Mouse (Mus musculus) limb, embryonic 11.5 days (tissue): ENCODE measurements around the gene CN725425. TPM values are rescaled to one million over a fixed set of nuclear protein-coding genes. Genes with fewer than 3 reads are reported as not detected.

Experiments
- ATAC-seq: fragments of 200-750 bp; cut with Nextera tagmentation; 2 replicates; pipeline ENCODE4 v1.8.0; 2017; ENCODE audit warnings: low read depth; ENCODE audit not compliant: insufficient number of reproducible peaks, low FRiP score, low TSS enrichment
- DNase-seq: peaks from one replicate; pipeline ENCODE4 v3.0.0-alpha.2; 2015; ENCODE audit warnings: low spot score
- H3K27ac ChIP-seq: fragments of 300-500 bp; sonication (generic); replicated peaks from 2 replicates; pipeline ENCODE4 v1.5.1; 2014; ENCODE audit warnings: low read depth, mild to moderate bottlenecking, low read length
- H3K27me3 ChIP-seq: fragments of 300-500 bp; sonication (generic); 2 replicates; pipeline ENCODE4 v1.6.1; 2014; ENCODE audit warnings: mild to moderate bottlenecking, low read length, mixed read lengths; ENCODE audit not compliant: control insufficient read depth, insufficient read depth
- H3K36me3 ChIP-seq: fragments of 300-500 bp; sonication (generic); 2 replicates; pipeline ENCODE4 v1.6.1; 2014; ENCODE audit warnings: mild to moderate bottlenecking, low read length, moderate library complexity, mixed read lengths; ENCODE audit not compliant: control insufficient read depth, insufficient read depth
- H3K4me1 ChIP-seq: fragments of 300-500 bp; sonication (generic); 2 replicates; pipeline ENCODE4 v1.6.1; 2014; ENCODE audit warnings: low read length, mixed read lengths; ENCODE audit not compliant: control insufficient read depth, insufficient read depth
- H3K4me2 ChIP-seq: fragments of 300-500 bp; sonication (generic); 2 replicates; pipeline ENCODE4 v1.6.1; 2014; ENCODE audit warnings: low read depth, mild to moderate bottlenecking, moderate library complexity; ENCODE audit not compliant: severe bottlenecking
- H3K4me3 ChIP-seq: fragments of 300-500 bp; sonication (generic); 2 replicates; pipeline ENCODE4 v1.5.1; 2014; ENCODE audit warnings: low read depth, low read length
- H3K9ac ChIP-seq: fragments of 300-500 bp; sonication (generic); 2 replicates; pipeline ENCODE4 v1.6.1; 2014; ENCODE audit warnings: mild to moderate bottlenecking, low read length
- H3K9me3 ChIP-seq: fragments of 300-500 bp; sonication (generic); 2 replicates; pipeline ENCODE4 v1.6.1; 2016; ENCODE audit warnings: low read length; ENCODE audit not compliant: control insufficient read depth
- WGBS: fragments of 180-500 bp; shearing (Covaris S2); extraction: QIAGEN DNeasy Blood & Tissue Kit; methylation state at CpG from one replicate; pipeline ENCODE4 v1.1.7; 2014; 5-methylcytosine and 5-hydroxymethylcytosine counted together
- polyA plus RNA-seq: library from polyadenylated mRNA; unstranded; fragments of >200 nt; fragmentation: Nextera tagmentation; extraction: Ambion mirVana; gene quantifications from 2 replicates; pipeline ENCODE4 v1.2.1, GENCODE M21; 2014

CN725425 gene
- polyA plus RNA-seq, result not detected in 2 replicates

DNA sequence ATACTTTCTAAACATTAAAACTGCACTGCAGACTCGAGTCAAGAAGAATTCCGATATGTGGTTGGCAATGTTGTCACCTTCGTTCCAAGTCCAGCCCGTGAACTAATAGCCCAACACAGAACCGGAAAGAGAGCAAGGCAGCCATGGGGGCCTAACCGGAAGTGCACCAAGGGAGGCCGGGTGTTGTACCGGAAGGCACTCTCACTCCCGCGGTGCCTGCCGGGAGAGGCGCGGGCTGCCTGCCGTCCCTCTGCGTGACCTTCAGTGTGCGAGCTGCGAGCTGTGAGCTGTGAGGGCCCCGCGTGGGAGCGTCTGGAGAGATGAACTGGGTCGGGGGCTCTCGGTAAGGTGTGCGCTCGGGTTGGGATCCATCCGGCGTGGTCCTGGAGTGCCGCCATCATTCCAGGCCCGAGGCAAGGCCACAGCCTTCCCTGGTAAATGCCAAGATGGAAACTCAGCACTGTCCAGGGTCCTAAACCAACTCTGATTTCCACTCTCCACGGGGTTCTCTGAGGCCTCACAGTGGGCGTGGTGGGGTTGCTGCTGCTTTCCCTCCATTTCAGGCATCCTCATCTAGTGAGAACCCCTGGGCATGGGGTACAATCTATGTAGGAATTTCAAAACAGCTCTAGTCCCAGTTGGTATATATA is at the start of gene CN725425:
TSS of gene CN725425 (plus strand) at position 239 of the 650 bp plus-strand sequence.
- DNase-seq (no peak), ATAC-seq (no peak)
- no peak within 1 kb of the TSS for H3K4me3 ChIP-seq
- H3K9me3 ChIP-seq, result no peaks in the 10 kb centered on the region
- no peaks in the 10 kb centered on the region for H3K36me3 ChIP-seq
- H3K27me3 ChIP-seq, result no peaks in the 10 kb centered on the region
- no peak within 1 kb of the TSS for H3K4me2 ChIP-seq
- no peak within 1 kb of the TSS for H3K27ac ChIP-seq
- H3K4me1 ChIP-seq, result no peaks in the 10 kb centered on the region
- WGBS, result 90% methylated on average over 30 of the region's 30 CpGs
- H3K9ac ChIP-seq, result no peak within 1 kb of the TSS

- ATAC-seq (no peak), DNase-seq (no peak)
- 80% methylated on average over 1 of the region's 1 CpGs for WGBS
- no peak overlapping the region for H3K4me3 ChIP-seq
- H3K36me3 ChIP-seq, result no peaks in the 10 kb centered on the region
- no peaks in the 10 kb centered on the region for H3K27me3 ChIP-seq
- no peak overlapping the region for H3K27ac ChIP-seq
- no peaks in the 10 kb centered on the region for H3K4me1 ChIP-seq
- no peak overlapping the region for H3K4me2 ChIP-seq
- no peaks in the 10 kb centered on the region for H3K9me3 ChIP-seq
- no peak overlapping the region for H3K9ac ChIP-seq
Observed at GRCm38 (mm10) chr15:91152592-91152991, 46.7 kb upstream of the CN725425 start.

DNA sequence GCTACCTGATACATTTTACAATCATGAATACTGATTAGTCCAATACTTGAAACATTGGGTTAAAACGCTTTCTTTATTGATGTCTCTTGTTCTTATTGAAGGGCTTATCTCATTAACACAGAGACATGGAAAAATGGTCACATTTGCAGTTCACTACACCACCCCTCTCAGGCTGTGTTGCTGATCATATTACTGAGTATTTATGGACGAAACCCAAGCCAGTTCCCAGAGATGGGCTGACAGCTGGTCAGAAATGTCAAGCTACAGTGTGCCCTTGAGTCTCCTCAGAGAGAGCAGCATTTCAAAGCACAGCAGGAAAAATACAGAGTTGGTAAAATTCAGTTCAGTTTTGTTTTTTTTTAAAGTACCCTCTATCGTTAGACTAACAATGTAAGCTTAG is 46.0 kb upstream of the CN725425 start:
- no peak for ATAC-seq
- Histone ChIP-seq H3K27me3 (no peaks in the 10 kb centered on the region), H3K4me2 (no peak overlapping the region), H3K36me3 (no peaks in the 10 kb centered on the region), H3K4me3 (no peak overlapping the region), H3K9ac (no peak overlapping the region), H3K27ac (no peak overlapping the region), H3K4me1 (no peaks in the 10 kb centered on the region), H3K9me3 (no peaks in the 10 kb centered on the region)
- WGBS, result 76% methylated on average over 3 of the region's 3 CpGs
- no peak for DNase-seq

GRCm38 (mm10) chr15:91161153-91161552 is 38.1 kb upstream of the CN725425 start:
- Histone ChIP-seq H3K27ac (no peak overlapping the region), H3K27me3 (no peaks in the 10 kb centered on the region), H3K4me3 (no peak overlapping the region), H3K36me3 (no peaks in the 10 kb centered on the region), H3K4me1 (no peaks in the 10 kb centered on the region), H3K9me3 (no peaks in the 10 kb centered on the region), H3K4me2 (no peak overlapping the region), H3K9ac (no peak overlapping the region)
- DNase-seq (no peak), ATAC-seq (no peak)
- WGBS, result 91% methylated on average over 5 of the region's 5 CpGs

- DNase-seq, result no peak
- no peaks in the 10 kb centered on the region for H3K27me3 ChIP-seq
- no peak overlapping the region for H3K27ac ChIP-seq
- ATAC-seq, result no peak
- H3K4me1 ChIP-seq, result no peaks in the 10 kb centered on the region
- no peak overlapping the region for H3K9ac ChIP-seq
- H3K36me3 ChIP-seq, result no peaks in the 10 kb centered on the region
- WGBS, result 88% methylated on average over 2 of the region's 2 CpGs
- no peaks in the 10 kb centered on the region for H3K9me3 ChIP-seq
- no peak overlapping the region for H3K4me3 ChIP-seq
- no peak overlapping the region for H3K4me2 ChIP-seq
Observed at GRCm38 (mm10) chr15:91163454-91163853, 35.8 kb upstream of the CN725425 start.

- ATAC-seq (no peak), DNase-seq (no peak)
- Histone ChIP-seq H3K9me3 (no peaks in the 10 kb centered on the region), H3K4me3 (no peak overlapping the region), H3K4me2 (no peak overlapping the region), H3K36me3 (no peaks in the 10 kb centered on the region), H3K27me3 (no peaks in the 10 kb centered on the region), H3K4me1 (no peaks in the 10 kb centered on the region), H3K27ac (no peak overlapping the region), H3K9ac (no peak overlapping the region)
- WGBS, result 2% methylated on average over 5 of the region's 5 CpGs
Observed at GRCm38 (mm10) chr15:91165021-91165420, 34.3 kb upstream of the CN725425 start.

DNA sequence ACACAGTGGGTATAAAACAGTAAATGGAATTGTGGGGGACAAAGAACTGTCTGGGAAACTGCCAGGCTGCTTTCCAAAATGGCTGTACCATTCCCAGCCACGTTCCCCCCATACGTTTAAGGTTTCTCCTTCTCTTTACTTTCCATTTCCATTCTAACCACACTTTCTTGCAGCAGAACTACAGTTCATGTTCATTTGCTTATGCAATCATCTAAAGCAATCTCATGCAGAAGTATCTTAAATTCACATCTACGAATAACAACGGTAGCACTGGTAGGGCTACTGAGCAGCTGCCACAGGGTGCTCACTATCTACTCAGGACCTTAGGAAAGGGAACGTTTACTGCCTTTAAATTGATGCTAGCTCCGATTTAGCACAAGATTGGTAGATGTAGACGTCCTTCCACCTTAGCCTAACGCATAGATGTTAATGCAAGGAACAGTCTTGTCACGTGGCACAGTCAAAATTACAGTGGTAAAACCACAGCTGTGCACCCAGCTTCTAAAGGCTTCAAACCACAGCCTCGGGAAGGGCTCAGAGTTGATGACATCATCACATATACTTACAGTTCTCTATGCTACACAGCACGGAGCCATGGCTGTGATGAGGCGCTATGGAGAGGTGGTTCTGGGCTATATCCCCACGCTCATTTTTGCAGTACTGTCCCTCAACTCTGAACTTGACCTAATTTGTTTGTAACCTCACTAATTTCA is 31.3 kb upstream of the CN725425 start:
- 86% methylated on average over 13 of the region's 13 CpGs for WGBS
- H3K4me2 ChIP-seq, result no peak overlapping the region
- no peak overlapping the region for H3K4me3 ChIP-seq
- DNase-seq (no peak), ATAC-seq (no peak)
- no peaks in the 10 kb centered on the region for H3K9me3 ChIP-seq
- no peaks in the 10 kb centered on the region for H3K36me3 ChIP-seq
- no peaks in the 10 kb centered on the region for H3K4me1 ChIP-seq
- H3K9ac ChIP-seq, result no peak overlapping the region
- no peaks in the 10 kb centered on the region for H3K27me3 ChIP-seq
- no peak overlapping the region for H3K27ac ChIP-seq

DNA sequence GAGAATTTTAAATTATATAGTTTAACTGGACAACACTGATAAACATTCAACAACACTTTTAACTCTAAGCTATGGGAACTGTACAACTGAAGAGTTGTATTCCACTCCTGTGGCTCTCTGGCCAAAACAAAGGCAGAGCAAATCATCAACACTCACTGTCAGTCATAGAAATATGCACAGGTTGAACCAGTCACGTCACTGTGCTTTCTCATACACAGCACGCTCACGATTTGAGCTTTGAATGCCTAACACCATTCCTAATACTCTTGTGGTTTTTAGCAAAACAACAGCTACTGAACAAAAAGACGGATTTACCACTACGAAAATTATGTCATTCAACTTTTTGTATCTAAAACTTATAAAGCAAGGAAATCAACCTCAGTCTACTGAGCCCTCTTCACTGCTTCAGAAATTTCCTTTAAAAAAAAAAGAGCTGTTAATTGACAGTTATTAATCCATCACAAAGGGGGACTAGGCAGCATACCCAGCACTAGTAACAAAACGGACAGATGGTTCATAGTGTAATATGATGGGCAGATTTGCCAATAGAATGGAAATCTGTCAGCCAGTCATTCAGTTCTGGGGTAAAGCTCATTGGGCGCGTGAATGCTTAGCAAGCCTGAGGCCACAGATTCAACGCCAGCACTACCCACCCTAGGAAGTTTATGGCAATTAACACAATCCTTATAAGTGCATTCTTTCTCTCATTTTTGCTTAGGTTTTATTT is 28.5 kb upstream of the CN725425 start:
- no peak overlapping the region for H3K4me2 ChIP-seq
- H3K4me3 ChIP-seq, result no peak overlapping the region
- WGBS, result 83% methylated on average over 9 of the region's 9 CpGs
- ATAC-seq (no peak), DNase-seq (no peak)
- H3K4me1 ChIP-seq, result no peaks in the 10 kb centered on the region
- H3K36me3 ChIP-seq, result no peaks in the 10 kb centered on the region
- no peak overlapping the region for H3K9ac ChIP-seq
- no peaks in the 10 kb centered on the region for H3K27me3 ChIP-seq
- no peak overlapping the region for H3K27ac ChIP-seq
- H3K9me3 ChIP-seq, result no peaks in the 10 kb centered on the region
